Mouse (Mus musculus): ENCODE measurements around the gene Tmem102.

DNA sequence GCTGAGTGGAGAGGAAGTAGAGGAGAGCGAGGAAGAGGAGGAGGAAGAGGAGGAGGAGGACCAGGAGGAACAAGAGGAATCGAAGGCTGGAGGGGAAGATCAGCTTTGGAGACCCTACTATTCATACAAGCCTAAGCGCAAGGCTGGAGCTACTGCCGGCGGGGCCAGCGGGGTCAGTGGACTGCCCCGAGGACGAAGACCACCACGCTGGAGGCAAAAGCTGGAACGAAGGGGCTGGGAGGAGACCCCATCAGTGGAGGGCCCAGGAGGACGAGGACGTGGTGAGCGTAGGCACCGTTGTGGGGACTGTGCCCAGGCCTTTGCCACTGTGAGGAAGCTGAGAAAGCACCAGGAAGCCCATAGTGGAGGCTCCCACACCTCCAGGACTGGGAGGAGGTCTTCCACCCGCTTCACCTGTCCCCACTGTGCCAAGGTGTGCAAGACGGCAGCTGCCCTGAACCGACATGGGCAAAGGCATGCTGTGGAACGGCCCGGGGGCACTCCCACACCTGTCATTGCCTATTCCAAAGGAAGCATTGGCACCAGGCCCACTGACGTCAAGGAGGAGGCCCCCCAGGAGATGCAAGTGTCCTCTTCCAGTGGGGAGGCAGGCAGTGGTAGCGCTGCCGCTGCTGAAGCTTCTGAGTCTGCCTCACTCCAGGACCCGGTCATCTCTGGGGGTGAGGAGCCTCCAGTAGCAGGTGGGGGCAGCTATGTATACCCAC is 27.0 kb downstream of the Tmem102 start:
- TF ChIP-seq CTCF (IDR thresholded peaks at IDR 0.05; ENCODE audit: control insufficient read depth, insufficient read depth, insufficient read length) (no peak), USF1 (IDR thresholded peaks at IDR 0.05; ENCODE audit: low read depth) (no peak), CEBPB (IDR thresholded peaks at IDR 0.05; ENCODE audit: low read depth) (no peak)

Data from C2C12 (cell line).